Mouse (Mus musculus): ENCODE results near the gene Nt5dc1. TPM values are rescaled to one million over a fixed set of nuclear protein-coding genes. Genes with fewer than 3 reads are reported as not detected.
"Not testable (repeated sequence)": the region's sequence is repeated elsewhere in the genome, so short reads cannot be mapped to it uniquely, and the experiment has no call there.

Gene Nt5dc1
- polyA plus RNA-seq, 1 experiment from 2014 or later, result 5.0 TPM

- Histone ChIP-seq H3K36me3 (ENCODE audit: control insufficient read depth, insufficient read depth, low read length) (no peaks in the 10 kb centered on the region), H3K4me2 (no peak overlapping the region), H3K4me3 (ENCODE audit: low read depth, low read length) (no peak overlapping the region), H3K4me1 (ENCODE audit: control insufficient read depth, insufficient read depth, low read length) (no peaks in the 10 kb centered on the region), H3K27ac (ENCODE audit: low read depth, low read length) (no peak overlapping the region), H3K9me3 (ENCODE audit: control insufficient read depth, low read length) (no peaks in the 10 kb centered on the region), H3K27me3 (ENCODE audit: control insufficient read depth, insufficient read depth, low read length) (no peaks in the 10 kb centered on the region), H3K9ac (ENCODE audit: low read length) (no peak overlapping the region)
- ATAC-seq (ENCODE audit: low FRiP score) (no peak), DNase-seq (ENCODE audit: low spot score, missing footprints) (no peak)
- WGBS, result 74% methylated on average over 7 of the region's 7 CpGs
These were observed 146.7 kb downstream of the Nt5dc1 start for GRCm38 (mm10) chr10:34271681-34272080.

GRCm38 (mm10) chr10:34267312-34268070 is 150.9 kb downstream of the Nt5dc1 start:
- no peaks in the 10 kb centered on the region for H3K4me1 ChIP-seq (ENCODE audit: control insufficient read depth, insufficient read depth, low read length)
- WGBS, result 77% methylated on average over 5 of the region's 5 CpGs
- no peaks in the 10 kb centered on the region for H3K27me3 ChIP-seq (ENCODE audit: control insufficient read depth, insufficient read depth, low read length)
- H3K4me2 ChIP-seq, result no peak overlapping the region
- H3K9me3 ChIP-seq (ENCODE audit: control insufficient read depth, low read length), result no peaks in the 10 kb centered on the region
- no peak overlapping the region for H3K27ac ChIP-seq (ENCODE audit: low read depth, low read length)
- DNase-seq (ENCODE audit: low spot score, missing footprints), result no peak
- no peak overlapping the region for H3K4me3 ChIP-seq (ENCODE audit: low read depth, low read length)
- no peak for ATAC-seq (ENCODE audit: low FRiP score)
- H3K9ac ChIP-seq (ENCODE audit: low read length), result no peak overlapping the region
- H3K36me3 ChIP-seq (ENCODE audit: control insufficient read depth, insufficient read depth, low read length), result no peaks in the 10 kb centered on the region

DNA sequence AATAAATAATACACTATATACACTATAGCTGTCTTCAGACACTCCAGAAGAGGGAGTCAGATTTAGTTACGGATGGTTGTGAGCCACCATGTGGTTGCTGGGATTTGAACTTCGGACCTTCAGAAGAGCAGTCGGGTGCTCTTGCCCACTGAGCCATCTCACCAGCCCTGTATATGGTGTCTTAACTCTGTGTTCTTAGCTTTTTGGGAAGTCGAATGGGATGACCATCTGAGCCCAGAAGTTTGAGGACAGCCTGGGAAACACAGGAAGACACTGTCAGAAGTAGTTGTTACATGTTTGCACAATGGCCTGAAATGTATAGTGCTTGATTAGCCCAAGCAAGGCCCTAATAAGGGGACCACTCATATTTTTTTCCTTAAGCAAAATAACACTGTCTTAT is 153.2 kb downstream of the Nt5dc1 start:
- no peak overlapping the region for H3K27ac ChIP-seq (ENCODE audit: low read depth, low read length)
- WGBS, result 86% methylated on average over 4 of the region's 4 CpGs
- no peaks in the 10 kb centered on the region for H3K36me3 ChIP-seq (ENCODE audit: control insufficient read depth, insufficient read depth, low read length)
- H3K27me3 ChIP-seq (ENCODE audit: control insufficient read depth, insufficient read depth, low read length), result no peaks in the 10 kb centered on the region
- DNase-seq (ENCODE audit: low spot score, missing footprints) (no peak), ATAC-seq (ENCODE audit: low FRiP score) (no peak)
- H3K9me3 ChIP-seq (ENCODE audit: control insufficient read depth, low read length), result no peaks in the 10 kb centered on the region
- no peak overlapping the region for H3K4me2 ChIP-seq
- no peaks in the 10 kb centered on the region for H3K4me1 ChIP-seq (ENCODE audit: control insufficient read depth, insufficient read depth, low read length)
- H3K9ac ChIP-seq (ENCODE audit: low read length), result no peak overlapping the region
- no peak overlapping the region for H3K4me3 ChIP-seq (ENCODE audit: low read depth, low read length)

GRCm38 (mm10) chr10:34252833-34253232 is 165.5 kb downstream of the Nt5dc1 start:
- not testable (repeated sequence) for H3K9me3 ChIP-seq (ENCODE audit: control insufficient read depth, low read length); ATAC-seq (ENCODE audit: low FRiP score); H3K4me1 ChIP-seq (ENCODE audit: control insufficient read depth, insufficient read depth, low read length)

DNA sequence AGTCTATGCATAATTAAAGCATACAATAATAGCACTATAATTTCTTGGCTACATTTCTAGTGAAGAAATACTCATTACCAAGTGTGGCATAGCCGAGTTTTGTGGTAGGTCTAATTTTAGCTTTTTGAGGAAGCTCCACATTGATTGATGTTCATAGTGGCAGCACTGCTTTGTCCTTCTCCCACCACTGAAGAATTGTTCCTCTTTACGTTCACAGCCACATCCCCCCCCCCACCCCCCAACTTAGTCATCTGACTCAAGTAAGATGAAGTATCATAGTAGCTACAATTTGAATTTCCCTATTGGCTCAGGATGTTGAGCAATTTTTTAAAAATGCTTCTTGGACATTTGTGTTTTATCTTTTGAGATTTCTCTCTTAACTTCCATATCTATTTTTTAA is 168.8 kb downstream of the Nt5dc1 start:
- no peak overlapping the region for H3K4me3 ChIP-seq (ENCODE audit: low read depth, low read length)
- ATAC-seq (ENCODE audit: low FRiP score) (no peak), DNase-seq (ENCODE audit: low spot score, missing footprints) (no peak)
- H3K4me1 ChIP-seq (ENCODE audit: control insufficient read depth, insufficient read depth, low read length), result peaks cover 5% of the 10 kb centered on the region; the same call in 1 of the 2 replicates
- H3K9ac ChIP-seq (ENCODE audit: low read length), result no peak overlapping the region
- no peaks in the 10 kb centered on the region for H3K27me3 ChIP-seq (ENCODE audit: control insufficient read depth, insufficient read depth, low read length)
- no peak overlapping the region for H3K4me2 ChIP-seq
- no peak overlapping the region for H3K27ac ChIP-seq (ENCODE audit: low read depth, low read length)
- H3K36me3 ChIP-seq (ENCODE audit: control insufficient read depth, insufficient read depth, low read length), result no peaks in the 10 kb centered on the region
- 64% methylated on average over 2 of the region's 2 CpGs for WGBS
- no peaks in the 10 kb centered on the region for H3K9me3 ChIP-seq (ENCODE audit: control insufficient read depth, low read length)

More at GRCm38 (mm10) chr10:34252833-34253232, 165.5 kb downstream of the Nt5dc1 start:
- 88% methylated on average over 9 of the region's 9 CpGs for WGBS
- not testable (repeated sequence) for H3K4me3 ChIP-seq (ENCODE audit: low read depth, low read length); DNase-seq (ENCODE audit: low spot score, missing footprints); H3K4me2 ChIP-seq; H3K27ac ChIP-seq (ENCODE audit: low read depth, low read length); H3K9ac ChIP-seq (ENCODE audit: low read length); H3K27me3 ChIP-seq (ENCODE audit: control insufficient read depth, insufficient read depth, low read length); H3K36me3 ChIP-seq (ENCODE audit: control insufficient read depth, insufficient read depth, low read length)

GRCm38 (mm10) chr10:34247757-34248156 is 170.6 kb downstream of the Nt5dc1 start:
- Histone ChIP-seq H3K9me3 (ENCODE audit: control insufficient read depth, low read length) (no peaks in the 10 kb centered on the region), H3K4me1 (ENCODE audit: control insufficient read depth, insufficient read depth, low read length) (peaks cover 5% of the 10 kb centered on the region; the same call in 1 of the 2 replicates), H3K9ac (ENCODE audit: low read length) (no peak overlapping the region), H3K4me2 (no peak overlapping the region), H3K4me3 (ENCODE audit: low read depth, low read length) (no peak overlapping the region), H3K27me3 (ENCODE audit: control insufficient read depth, insufficient read depth, low read length) (no peaks in the 10 kb centered on the region), H3K27ac (ENCODE audit: low read depth, low read length) (no peak overlapping the region), H3K36me3 (ENCODE audit: control insufficient read depth, insufficient read depth, low read length) (no peaks in the 10 kb centered on the region)
- 51% methylated on average over 3 of the region's 3 CpGs for WGBS
- DNase-seq (ENCODE audit: low spot score, missing footprints), result peak; percentile 84
- ATAC-seq (ENCODE audit: low FRiP score), result no peak

DNA sequence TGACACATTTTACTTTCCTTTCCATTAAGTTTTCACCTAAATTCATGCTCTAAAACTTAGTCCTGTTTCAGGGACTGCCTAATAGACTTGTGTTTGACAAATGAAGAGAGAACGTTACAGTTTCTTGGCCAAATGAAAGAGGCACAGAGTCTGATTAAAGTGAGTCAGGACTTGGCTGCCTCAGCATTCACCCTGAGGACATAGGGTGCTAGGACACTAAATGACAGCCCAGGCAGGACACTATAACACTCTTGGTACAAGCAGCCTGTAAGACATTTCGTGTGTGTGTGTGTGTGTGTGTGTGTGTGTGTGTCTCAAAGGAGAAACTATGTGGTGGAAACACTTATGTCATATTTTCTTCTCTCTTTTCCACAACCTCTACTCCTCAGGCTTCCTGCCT is 172.2 kb downstream of the Nt5dc1 start:
- Histone ChIP-seq H3K4me3 (ENCODE audit: low read depth, low read length) (no peak overlapping the region), H3K9ac (ENCODE audit: low read length) (no peak overlapping the region), H3K4me1 (ENCODE audit: control insufficient read depth, insufficient read depth, low read length) (peaks cover 5% of the 10 kb centered on the region; the same call in 1 of the 2 replicates), H3K4me2 (no peak overlapping the region), H3K27ac (ENCODE audit: low read depth, low read length) (no peak overlapping the region), H3K36me3 (ENCODE audit: control insufficient read depth, insufficient read depth, low read length) (no peaks in the 10 kb centered on the region), H3K9me3 (ENCODE audit: control insufficient read depth, low read length) (no peaks in the 10 kb centered on the region), H3K27me3 (ENCODE audit: control insufficient read depth, insufficient read depth, low read length) (no peaks in the 10 kb centered on the region)
- 79% methylated on average over 2 of the region's 2 CpGs for WGBS
- DNase-seq (ENCODE audit: low spot score, missing footprints), result no peak
- no peak for ATAC-seq (ENCODE audit: low FRiP score)

DNA sequence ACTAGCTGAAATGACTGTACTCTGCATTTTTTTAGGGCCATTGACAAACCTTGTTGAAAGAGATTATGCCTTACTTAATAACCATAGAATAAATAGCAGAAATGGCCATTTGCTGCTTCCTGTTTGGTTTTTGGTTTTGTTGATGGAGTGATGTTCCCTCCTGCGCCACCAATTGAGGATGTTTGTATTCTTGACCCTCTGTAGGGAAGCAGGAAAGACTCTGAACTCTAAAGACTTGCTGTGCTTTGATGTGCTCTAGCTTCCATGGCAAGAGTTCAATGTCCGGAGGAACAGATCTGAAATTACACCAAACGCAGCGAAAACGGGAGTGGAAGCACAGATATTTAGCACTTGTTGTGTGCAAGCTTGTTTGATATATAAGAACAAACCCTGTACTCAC is 173.6 kb downstream of the Nt5dc1 start:
- no peak overlapping the region for H3K4me3 ChIP-seq (ENCODE audit: low read depth, low read length)
- DNase-seq (ENCODE audit: low spot score, missing footprints) (no peak), ATAC-seq (ENCODE audit: low FRiP score) (no peak)
- no peak overlapping the region for H3K9ac ChIP-seq (ENCODE audit: low read length)
- no peaks in the 10 kb centered on the region for H3K9me3 ChIP-seq (ENCODE audit: control insufficient read depth, low read length)
- H3K27ac ChIP-seq (ENCODE audit: low read depth, low read length), result no peak overlapping the region
- 71% methylated on average over 5 of the region's 5 CpGs for WGBS
- H3K4me1 ChIP-seq (ENCODE audit: control insufficient read depth, insufficient read depth, low read length), result peaks cover 5% of the 10 kb centered on the region; the same call in 1 of the 2 replicates
- no peak overlapping the region for H3K4me2 ChIP-seq
- H3K36me3 ChIP-seq (ENCODE audit: control insufficient read depth, insufficient read depth, low read length), result no peaks in the 10 kb centered on the region
- no peaks in the 10 kb centered on the region for H3K27me3 ChIP-seq (ENCODE audit: control insufficient read depth, insufficient read depth, low read length)

- H3K9me3 ChIP-seq (ENCODE audit: control insufficient read depth, low read length), result no peaks in the 10 kb centered on the region
- H3K4me3 ChIP-seq (ENCODE audit: low read depth, low read length), result no peak overlapping the region
- H3K4me1 ChIP-seq (ENCODE audit: control insufficient read depth, insufficient read depth, low read length), result no peaks in the 10 kb centered on the region
- DNase-seq (ENCODE audit: low spot score, missing footprints) (no peak), ATAC-seq (ENCODE audit: low FRiP score) (no peak)
- H3K27ac ChIP-seq (ENCODE audit: low read depth, low read length), result no peak overlapping the region
- no peak overlapping the region for H3K4me2 ChIP-seq
- H3K9ac ChIP-seq (ENCODE audit: low read length), result no peak overlapping the region
- H3K36me3 ChIP-seq (ENCODE audit: control insufficient read depth, insufficient read depth, low read length), result no peaks in the 10 kb centered on the region
- no peaks in the 10 kb centered on the region for H3K27me3 ChIP-seq (ENCODE audit: control insufficient read depth, insufficient read depth, low read length)
- WGBS, result 79% methylated on average over 4 of the region's 4 CpGs
These were observed 179.8 kb downstream of the Nt5dc1 start for GRCm38 (mm10) chr10:34238536-34238935.

Data from midbrain, embryonic 11.5 days (tissue).